Mouse (Mus musculus): Measurements from ENCODE around the gene Gm17606.
"Not testable (repeated sequence)": the region's sequence is repeated elsewhere in the genome, so short reads cannot be mapped to it uniquely, and the experiment has no call there.

Gene Gm17606

DNA sequence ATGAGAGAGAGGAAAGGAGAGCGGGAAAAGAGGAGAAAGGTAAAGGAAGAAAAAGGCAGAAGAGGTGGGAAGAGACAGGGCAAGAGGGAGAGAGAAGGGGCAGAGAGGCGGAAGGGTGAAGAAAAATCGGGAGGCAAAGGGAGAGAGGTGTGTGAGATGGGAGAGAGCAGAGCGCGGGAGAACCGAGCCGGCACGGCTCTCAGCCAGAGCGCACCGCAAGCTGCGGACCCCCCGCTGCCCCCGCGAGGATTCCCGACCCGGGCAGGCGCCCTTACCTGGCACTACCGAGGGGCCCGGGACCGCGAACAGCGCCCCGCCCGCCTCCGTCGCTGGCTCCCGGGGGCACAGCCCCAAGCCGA, at the start of gene Gm17606:
TSS of gene Gm17606 (plus strand) at position 7 of the 359 bp plus-strand sequence.
- no peak for DNase-seq (ENCODE audit: low spot score)

DNA sequence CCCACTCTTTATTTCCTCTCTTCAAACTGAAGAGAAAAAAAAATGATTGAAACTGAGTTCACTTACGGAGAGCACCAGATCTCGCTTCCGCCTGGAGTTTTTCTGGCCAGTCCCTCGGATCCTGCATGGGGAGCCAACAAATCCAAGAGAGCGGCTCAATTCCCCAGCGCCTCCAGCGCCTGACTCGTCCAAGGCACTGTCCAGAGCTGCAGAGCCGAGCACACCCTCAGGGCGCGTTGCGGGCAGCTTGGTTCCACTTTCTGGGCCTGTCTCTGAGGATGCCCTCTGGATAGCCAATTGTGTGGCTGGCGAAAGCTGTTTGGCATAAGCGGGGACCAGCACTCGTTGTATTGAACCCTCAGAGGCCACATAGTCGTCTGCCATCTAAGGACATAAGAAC, 49.7 kb upstream of the Gm17606 start:
- no peak for DNase-seq (ENCODE audit: low spot score)

DNA sequence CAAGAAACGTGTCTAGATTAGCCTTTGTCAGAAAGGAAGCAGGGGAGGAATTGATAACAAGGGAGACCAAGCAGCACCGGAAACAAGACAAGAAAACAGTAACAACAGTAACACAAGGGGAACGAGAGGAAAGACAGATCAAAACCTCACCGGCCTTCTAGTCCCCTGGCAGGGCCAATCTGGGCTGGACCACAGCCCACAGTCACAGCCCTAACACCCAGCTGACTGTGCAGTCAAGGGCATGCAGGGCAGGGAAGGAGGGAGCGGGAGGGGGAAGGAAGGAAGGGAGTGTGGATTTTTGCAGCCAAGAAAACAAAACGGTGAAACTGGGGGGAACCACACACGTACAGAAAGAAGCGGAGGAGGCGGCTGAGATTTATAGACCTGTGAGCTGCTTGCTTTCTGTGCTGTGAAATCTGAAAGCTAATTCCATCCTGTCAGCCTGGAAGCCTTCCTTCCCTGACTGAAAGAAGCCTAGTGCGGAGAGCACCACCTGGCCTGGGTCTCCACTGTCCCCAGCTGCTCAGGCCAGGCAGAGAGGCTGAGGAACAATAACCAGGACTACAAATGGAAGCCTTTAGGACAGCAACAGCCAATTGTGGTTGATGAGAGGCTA, 48.3 kb upstream of the Gm17606 start:
- DNase-seq (ENCODE audit: low spot score): no peak

DNA sequence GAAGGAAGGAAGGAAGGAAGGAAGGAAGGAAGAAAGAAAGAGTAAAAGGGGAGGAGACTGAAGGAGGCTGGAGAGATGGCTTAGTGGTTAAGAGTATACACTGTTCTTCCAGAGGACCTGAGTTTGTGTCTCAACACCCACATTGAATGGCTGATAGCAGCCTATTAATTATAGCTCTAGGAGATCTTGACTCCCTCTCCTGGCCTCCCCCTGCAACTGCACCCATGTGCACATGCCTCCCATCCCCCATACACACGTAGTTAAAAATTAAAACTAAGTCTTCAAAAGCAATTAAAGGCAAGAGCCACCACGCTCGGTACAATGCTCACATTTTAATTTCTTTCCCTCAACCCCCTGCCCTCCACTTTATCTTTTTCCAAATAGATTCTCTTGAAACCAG, 46.7 kb upstream of the Gm17606 start:
- DNase-seq (ENCODE audit: low spot score): no peak

DNA sequence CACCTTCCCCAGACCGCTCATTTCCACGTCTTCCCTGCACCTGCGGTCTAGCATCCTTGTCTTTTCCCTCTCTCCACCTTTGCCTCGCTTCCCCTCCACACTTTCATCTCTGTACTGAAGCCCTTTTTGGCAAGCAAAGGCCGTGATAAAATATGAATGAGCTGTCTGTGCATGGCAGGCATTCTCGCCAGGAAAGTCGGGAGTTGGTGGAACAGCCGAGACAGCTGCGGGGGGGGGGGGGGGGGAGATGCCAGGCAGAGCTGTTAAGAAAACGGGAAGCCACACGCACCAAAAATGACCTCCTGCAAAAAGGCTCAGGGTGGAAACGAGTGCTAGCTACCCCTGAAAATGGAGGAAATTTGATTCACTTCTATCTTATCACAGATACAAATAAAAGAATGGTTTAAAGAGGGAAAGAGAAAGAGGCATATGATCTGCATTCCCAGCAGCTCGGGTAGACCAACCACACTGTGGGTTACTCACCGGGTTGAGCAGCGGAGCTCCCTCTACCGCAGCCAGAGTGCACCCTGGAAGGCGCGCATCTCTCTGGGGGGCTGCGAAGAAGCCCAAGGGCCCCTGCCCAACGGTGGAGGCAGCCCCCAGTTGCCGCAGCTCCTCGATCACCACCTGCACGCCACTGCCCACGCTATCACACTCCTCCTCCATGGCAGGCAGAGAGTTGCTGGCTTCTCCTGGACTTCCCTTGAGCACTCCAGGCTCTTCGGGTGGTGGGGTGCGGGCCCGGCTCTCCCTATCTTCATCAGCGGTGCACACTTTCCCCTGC, 45.9 kb upstream of the Gm17606 start:
- DNase-seq (ENCODE audit: low spot score): no peak

DNA sequence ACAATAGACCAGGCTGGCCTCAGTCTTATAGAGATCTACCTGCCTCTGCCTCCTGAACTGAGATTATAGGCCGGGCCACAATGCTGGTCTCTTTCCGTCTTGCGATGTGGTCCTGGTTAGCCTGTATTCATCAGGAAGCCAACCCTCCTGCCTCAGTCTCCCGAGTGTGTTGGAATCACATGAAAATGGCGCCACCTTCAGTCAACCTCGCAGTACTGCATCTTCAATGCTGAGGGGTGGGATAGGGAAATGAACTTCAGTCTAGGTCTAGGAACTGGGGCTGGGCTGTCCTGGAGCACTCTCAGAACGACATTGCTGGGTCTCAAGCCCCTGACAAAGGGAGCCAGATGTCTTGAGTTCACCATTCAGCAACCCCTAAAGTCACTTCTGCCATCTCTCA, 43.7 kb upstream of the Gm17606 start:
- DNase-seq (ENCODE audit: low spot score): no peak

DNA sequence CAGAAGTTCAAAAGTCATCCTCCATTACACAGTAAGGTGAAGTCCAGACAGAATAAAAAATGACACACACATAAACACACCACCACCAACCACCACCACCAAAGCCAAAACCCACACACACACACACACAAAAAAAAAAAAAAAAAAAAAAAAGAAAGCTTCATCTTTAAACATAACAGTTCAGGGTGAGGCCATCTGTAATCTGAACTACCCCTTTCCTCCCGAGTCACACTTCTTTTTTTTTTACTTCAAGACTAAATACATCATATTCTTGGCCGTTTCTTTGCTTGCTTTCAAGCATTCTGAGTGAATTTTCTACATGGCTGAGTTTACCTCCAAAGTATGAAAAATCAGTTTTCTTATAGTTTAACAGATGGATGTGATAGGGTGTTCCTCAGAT, 39.2 kb upstream of the Gm17606 start:
- no peak for DNase-seq (ENCODE audit: low spot score)

DNA sequence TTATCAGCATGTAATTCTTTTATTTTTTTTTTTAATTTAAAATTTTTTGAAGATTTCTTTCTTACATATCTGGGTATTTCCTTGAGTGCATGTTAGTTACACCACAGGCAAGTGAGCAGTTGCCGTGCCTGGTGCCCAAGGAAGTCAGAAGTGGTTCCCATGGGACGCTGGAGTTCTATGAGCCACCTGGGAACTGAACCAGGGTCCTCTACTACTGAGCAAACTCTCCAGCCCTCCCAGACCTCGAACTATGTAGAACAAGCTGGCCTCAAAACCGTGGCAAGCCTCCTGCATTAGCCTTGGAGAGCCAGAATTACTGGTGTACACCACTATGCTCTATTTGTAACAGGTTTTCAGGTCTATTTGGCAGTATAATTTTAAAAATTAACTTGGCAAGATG, 38.1 kb upstream of the Gm17606 start:
- no peak for DNase-seq (ENCODE audit: low spot score)

DNA sequence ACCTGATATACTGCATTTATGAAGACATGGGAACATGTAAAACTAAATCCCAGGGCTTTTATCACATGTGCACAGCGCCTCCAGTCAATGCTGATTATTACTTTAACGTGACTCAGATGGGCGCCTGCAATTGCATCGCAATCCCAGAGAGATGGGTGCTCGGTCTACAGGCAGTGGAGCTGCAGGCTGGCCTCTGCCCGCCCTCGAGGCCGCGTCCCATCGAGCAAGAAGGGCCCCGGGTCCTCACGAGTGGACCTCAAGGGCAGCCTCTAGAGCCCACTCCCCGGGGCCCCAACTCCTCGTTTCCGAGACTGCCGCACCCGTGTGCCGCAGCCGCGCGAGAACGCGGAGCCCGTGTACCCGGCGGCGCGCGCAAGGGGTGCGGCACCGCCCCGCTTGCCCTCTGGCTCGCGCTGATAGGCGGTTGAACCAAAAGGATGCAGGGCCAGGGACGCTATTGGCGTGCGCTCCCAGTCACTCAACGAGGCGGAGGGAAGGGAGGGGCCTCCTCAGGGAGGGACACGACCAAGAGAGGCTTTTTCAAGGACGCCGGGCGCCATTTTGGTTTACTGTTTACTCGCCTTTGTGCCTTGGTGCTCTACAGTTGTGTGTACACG, 37.6 kb upstream of the Gm17606 start:
- peak; percentile 96 for DNase-seq (ENCODE audit: low spot score)

DNA sequence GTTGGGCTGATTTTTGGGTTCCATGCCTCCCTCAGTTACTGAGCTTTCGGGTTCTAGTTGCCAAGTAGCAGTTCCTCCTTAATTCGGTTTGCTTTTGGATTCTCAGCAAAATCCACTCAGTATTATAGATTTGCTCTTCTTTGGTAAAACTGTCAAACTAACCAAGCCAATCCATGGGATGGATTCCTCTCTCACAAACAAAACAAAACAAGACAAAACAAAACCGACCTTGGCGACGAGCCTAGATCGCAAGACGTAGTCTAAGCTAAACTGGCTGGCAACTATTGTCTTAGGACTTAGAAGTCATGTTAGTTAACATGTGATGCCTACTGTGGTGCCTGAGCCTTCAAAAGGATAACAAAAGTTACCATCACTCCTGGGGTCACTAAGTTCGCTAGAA, 37.1 kb upstream of the Gm17606 start:
- DNase-seq (ENCODE audit: low spot score): no peak

DNA sequence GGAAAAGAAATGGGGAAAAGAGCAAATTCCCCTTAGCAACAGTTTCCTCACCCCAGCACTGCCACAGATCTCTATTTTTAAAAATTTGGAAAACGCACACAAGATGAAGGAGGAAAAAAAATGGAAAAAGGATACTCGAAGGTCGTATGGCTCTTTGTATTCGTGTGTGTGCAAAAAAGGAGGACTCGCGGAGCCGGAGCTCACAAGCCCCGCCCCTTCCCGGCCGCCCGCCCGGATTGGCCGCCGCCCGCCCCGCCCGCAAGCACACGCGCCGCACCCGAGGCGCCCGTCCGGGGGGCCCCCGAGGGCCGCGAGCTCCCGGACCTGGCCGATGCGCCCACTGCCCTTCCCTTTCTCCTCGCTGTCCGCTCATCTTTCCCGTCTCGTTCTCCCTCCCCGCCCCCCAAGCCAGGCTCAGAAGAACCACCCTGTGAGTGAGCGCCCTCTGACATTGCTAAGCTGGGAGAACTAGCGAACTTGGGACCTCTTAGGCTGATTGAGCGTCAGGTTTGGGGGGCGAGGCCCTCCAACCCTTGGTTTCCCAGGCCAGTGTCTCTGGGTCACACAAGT, 34.9 kb upstream of the Gm17606 start, which contains the start of gene 4931414P19Rik:
TSS of gene 4931414P19Rik (minus strand) at position 242 of the 570 bp plus-strand sequence.
- DNase-seq (ENCODE audit: low spot score): peak; percentile 57

DNA sequence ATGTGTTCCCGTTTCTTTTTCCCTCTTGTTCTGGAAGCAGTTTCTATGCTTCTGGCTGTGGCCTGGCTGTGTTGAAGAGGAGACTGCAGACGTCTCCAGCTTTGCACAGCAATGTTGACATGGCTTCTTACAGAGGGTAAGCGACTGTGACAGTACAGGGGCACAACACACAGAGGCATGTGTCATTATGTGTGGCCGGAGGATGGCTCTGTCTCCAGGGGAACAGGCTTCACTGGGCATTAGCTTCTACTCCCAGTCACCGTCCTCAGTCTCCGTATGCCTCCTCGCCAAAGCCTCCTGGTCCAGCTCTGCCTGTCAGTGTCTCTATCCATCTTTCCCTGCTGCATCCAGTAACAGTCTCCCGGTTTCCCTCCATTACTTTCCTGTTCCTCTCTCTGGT, 33.5 kb upstream of the Gm17606 start:
- DNase-seq (ENCODE audit: low spot score): no peak

DNA sequence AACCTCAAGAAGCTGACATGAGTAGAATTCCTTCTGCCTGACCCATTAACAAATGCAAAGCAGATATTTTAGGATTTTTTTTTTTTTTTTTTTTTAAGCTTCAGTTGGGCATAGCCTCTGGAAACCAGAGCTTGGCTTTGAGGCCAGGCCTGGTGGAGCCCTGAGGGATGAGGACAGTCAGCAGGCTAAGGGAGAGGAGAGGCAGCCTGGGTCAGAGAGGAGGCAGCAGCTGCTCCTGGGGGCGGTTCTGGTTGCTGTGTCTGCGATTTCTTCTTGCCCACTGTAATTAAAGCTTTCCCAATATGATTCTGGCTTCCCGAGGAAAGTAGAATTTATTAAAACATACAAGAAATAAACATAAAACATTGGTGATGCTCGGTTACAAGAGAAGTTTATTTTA, 31.5 kb upstream of the Gm17606 start:
- no peak for DNase-seq (ENCODE audit: low spot score)

DNA sequence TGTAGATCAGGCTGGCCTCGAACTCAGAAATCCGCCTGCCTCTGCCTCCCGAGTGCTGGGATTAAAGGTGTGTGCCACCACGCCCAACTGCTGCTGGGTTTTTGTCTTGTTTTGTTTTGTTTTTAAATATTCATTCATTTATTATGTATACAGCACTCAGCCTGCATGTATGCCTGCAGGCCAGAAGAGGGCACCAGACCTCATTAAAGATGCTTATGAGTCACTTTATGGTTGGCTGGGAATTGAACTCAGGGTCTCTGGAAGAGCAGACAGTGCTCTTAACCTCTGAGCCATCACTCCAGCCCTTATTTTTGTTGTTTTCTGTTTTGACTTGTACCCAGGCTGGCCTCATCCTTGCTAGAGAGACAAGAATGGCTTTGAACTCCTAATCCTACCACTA, 30.8 kb upstream of the Gm17606 start:
- peak; percentile 34 for DNase-seq (ENCODE audit: low spot score)

DNA sequence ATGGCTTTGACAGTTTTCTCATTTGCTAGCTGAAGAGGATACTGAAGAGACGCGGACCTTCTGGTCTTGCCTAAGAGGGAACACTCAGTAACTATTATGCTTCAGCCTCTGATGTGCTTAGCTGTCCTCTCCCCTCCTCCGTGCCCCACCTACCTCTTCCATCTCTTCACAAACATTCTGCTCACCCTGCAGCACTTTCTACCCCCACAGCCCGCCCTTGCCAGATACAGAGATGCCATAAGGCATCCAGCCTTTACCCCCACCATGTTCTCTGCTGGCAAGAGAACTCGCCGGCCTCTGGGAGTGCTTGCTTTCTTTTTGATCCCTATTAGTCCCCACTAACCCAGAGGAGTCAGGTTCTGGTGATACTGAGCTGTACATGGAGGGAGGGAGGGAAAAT, 30.1 kb upstream of the Gm17606 start:
- DNase-seq (ENCODE audit: low spot score): no peak

DNA sequence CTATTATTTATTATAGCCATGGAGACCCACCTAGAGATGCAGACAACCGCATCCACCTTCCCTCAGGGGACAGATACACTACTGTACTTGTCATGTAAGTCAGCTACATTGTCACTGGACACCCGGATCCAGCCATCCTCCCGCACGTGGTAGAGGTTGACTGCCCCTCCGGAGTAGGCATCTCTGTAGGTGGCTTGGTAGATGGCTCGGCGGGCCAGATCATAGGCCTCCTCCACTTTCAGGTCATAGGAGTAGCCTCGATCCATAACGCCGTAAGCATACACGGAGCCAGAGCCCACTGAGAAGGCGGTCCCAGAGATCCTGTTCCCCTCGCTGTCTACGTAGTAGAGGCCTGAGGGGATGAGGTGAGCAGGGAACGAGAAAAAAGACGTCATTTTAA, 26.6 kb upstream of the Gm17606 start:
- DNase-seq (ENCODE audit: low spot score): not testable (repeated sequence)

DNA sequence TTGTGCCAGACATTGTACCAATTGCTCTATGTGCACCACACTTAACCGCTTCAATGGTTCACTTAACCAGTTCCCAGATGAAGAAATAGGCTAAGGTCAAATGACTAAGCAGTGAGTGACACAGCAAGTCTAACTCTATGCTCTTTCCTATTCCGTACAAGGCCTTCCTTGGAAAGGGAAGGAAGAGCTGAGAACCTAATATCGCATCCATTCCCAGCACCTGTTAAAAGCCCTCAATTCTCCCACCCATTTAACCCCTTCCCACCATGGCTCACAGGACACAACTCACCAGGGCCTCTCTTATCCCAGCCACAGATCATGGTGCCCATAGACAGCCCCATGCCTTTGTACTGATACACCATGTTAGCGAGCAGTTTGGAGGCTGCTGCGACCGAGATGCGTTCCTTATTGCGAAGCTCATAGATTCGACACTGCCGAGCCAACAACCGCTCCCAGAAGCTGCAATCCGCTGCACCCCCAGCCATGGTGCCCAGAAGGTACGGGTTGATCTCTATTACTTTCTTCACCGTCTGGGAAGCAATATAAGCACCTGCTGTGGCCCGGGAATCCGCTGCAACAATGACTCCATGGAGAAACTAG, 24.4 kb upstream of the Gm17606 start:
- no peak for DNase-seq (ENCODE audit: low spot score)

DNA sequence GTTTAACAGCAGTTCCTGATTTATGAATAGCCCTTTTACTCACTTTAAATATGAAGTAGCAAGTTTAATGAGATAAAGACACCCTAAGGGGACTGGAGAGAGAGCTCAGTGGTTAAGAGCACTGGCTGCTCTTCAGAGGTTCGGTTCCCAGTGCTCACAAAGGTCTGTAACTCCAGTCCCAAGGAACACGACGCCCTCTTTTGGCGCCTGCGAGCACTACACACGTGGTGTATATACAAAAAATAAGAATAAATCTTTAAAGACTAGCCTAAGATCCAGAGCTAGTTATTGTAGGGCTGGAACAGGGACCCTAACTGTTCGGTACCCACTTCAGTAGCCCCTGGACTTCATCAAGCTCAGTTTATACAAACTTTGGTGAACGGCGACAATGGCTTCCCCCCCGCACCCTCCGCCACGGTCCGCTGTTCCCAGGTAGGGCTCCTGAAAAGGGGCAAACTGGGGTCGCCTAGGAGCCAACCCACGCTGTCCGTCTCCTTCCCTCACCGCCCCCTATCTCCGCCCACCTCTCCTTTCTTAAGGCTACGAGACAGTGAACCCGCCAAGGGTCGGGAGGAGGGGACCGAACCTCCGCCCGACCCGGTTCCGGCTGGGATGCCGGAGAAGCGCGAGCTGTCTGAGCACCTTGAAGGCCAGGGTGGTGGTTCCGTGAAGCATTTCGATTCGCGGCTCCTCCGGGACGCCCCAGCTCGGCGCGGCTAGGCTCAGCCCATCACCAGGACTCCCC, 23.4 kb upstream of the Gm17606 start:
- DNase-seq (ENCODE audit: low spot score): no peak

DNA sequence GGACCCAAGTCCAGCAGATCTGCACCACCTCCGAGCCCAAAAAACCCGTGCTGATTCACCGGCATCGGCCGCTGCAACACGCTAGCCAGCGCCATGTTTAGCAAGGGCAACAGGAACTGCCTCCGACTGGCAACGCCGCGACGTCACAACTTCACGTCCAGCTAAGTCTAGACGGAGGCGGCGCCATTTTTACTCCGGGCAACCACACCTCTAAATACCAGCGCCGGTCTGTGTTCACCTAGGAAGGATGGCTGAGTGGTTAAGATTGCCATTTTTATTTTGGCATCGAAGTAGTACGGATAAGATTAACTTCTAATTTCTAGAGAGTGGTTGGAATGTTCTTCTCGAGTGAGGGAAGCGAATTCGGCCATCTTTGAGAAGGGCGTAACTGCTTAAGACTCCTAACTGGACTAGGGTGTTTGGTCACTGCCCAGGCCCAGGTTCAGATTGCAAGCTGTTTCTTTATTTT, 22.8 kb upstream of the Gm17606 start, which contains the start of gene Psmb5:
TSS of gene Psmb5 (minus strand) at position 126 of the 469 bp plus-strand sequence.
- DNase-seq (ENCODE audit: low spot score): peak; percentile 87

DNA sequence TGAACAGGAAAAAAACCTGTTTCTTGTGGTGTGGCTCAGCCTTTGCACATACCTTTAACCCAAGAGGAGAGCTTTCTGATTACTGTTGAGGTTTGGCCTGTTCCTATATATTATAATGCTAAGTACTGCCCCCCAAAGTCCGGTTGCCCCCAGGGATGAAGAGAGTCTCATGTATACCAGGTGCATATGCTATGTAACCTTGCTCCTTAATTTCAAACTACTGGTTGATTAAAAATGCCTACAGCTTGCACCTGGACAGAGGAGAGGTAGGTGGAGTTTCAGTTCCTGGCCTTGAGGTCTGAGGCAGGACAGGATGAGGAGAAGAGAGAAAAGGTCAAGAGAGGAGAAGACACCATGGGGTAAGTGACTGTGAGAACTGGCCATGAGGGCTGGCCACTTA, 19.6 kb upstream of the Gm17606 start, which contains the start of gene Psmb11:
TSS of gene Psmb11 (plus strand) at position 301 of the 400 bp plus-strand sequence.
- DNase-seq (ENCODE audit: low spot score): no peak

DNA sequence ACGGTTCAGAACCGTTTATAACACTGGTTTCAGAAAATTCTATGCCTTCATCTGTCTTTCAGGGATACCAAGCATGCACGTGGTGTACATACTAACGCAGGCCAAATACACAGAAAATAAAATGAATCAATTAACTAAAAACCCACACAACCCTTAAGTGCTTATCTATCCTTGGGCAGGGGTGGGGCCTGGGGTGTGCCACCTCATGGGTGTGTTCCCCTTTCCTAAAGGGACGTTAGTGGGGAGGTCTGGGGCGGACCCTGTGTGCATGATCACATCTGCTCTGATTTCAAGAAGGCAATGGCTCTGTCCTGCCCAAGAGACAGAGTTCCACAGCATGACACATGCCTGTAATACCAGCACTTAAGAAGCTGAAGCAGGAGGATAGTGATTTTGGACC, 17.4 kb upstream of the Gm17606 start:
- DNase-seq (ENCODE audit: low spot score): no peak

DNA sequence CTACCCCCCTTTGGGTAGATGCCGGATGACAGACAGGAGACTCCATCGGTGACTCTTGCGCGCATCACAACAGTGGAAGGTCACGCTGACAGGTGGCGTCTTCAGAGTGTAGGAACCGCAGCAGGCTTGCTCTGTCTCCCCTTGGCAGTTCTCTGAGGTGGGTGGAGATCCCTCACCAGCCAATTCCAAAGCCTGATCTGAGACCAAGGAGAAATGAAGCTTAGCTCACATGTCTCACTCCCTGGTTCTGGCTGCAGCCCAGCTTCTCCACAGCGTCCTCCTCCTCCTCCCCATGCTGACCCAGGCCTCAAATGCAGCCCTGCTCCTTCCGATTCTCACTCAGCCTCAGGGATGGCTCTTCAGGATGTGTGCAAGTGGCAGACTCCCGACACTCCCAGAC, 15.8 kb upstream of the Gm17606 start:
- no peak for DNase-seq (ENCODE audit: low spot score)

Measured in T-cell, adult 2 months (primary cell).